ENCODE assay signal across 8 mouse cellular contexts in genomic region chr4:98395346-98395689, GRCm38 (mm10). TPM values are rescaled to one million over a fixed set of nuclear protein-coding genes. Genes with fewer than 3 reads are reported as not detected.
DNase-seq lines count a peak whose midpoint lies in the region; ATAC-seq and TF ChIP-seq lines count a peak whose summit lies in the region.

No protein-coding gene starts in this region.

- no peaks in the 10 kb centered on the region for H3K27me3 ChIP-seq in limb, embryonic 14.5 days (ENCODE audit: control insufficient read depth, insufficient read depth, low read length)
- H3K27me3 ChIP-seq in stomach, postnatal 0 days (ENCODE audit: control insufficient read depth, insufficient read depth, low read length): no peaks in the 10 kb centered on the region

- peaks cover 3% of the 10 kb centered on the region; the same call in 1 of the 2 replicates for H3K4me1 ChIP-seq in limb, embryonic 14.5 days (ENCODE audit: control insufficient read depth, insufficient read depth, low read length)
- no peaks in the 10 kb centered on the region for H3K4me1 ChIP-seq in stomach, postnatal 0 days (replicated peaks; ENCODE audit: control insufficient read depth, insufficient read depth)

- peak; percentile 49 for DNase-seq in embryo, embryonic 10 days (ENCODE audit: low spot score)
- DNase-seq in embryo, embryonic 9.5 days (ENCODE audit: extremely low spot score): no peak
- peak; percentile 48 for DNase-seq in retina, embryonic 14.5 days (ENCODE audit: low spot score)
- no peak for DNase-seq in retina, postnatal 1 day
- peak; percentile 35 for DNase-seq in limb, embryonic 14.5 days (ENCODE audit: low spot score)
- no peak for DNase-seq in stomach, postnatal 0 days (ENCODE audit: low spot score)
- DNase-seq in testis, postnatal 10 days (ENCODE audit: low spot score): no peak
- DNase-seq in adrenal gland, adult 18-20 months (ENCODE audit: low spot score in 2 of 2): no peak

- ATAC-seq in limb, embryonic 14.5 days (ENCODE audit: low FRiP score, low read depth): peak; percentile 22; the same call in 1 of the 2 replicates
- ATAC-seq in stomach, postnatal 0 days (ENCODE audit: low FRiP score, low TSS enrichment): no peak

- TF ChIP-seq EP300 in stomach, postnatal 0 days (optimal IDR thresholded peaks at IDR 0.05): no peak

- no peak for TF ChIP-seq CTCF in stomach, postnatal 0 days (IDR thresholded peaks at IDR 0.05; ENCODE audit: low read depth)

- peak overlapping the region; percentile 96 for H3K27ac ChIP-seq in limb, embryonic 14.5 days (replicated peaks; ENCODE audit: low read depth, low read length)
- H3K27ac ChIP-seq in stomach, postnatal 0 days (replicated peaks): peak overlapping the region; percentile 96

- H3K9me3 ChIP-seq in limb, embryonic 14.5 days (ENCODE audit: control insufficient read depth, low read length): no peaks in the 10 kb centered on the region
- H3K9me3 ChIP-seq in stomach, postnatal 0 days (ENCODE audit: control insufficient read depth, low read length): no peaks in the 10 kb centered on the region

- no peaks in the 10 kb centered on the region for H3K36me3 ChIP-seq in limb, embryonic 14.5 days (ENCODE audit: control insufficient read depth, insufficient read depth, low read length)
- no peaks in the 10 kb centered on the region for H3K36me3 ChIP-seq in stomach, postnatal 0 days (ENCODE audit: control insufficient read depth, insufficient read depth, low read length)

- peak overlapping the region; percentile 99 for H3K9ac ChIP-seq in limb, embryonic 14.5 days (ENCODE audit: low read depth, low read length, severe bottlenecking)
- peak overlapping the region; percentile 99 for H3K9ac ChIP-seq in stomach, postnatal 0 days (ENCODE audit: low read length)

- 4% methylated on average over 7 of the region's 7 CpGs for WGBS in limb, embryonic 14.5 days
- 3% methylated on average over 7 of the region's 7 CpGs for WGBS in stomach, postnatal 0 days

- H3K4me2 ChIP-seq in limb, embryonic 14.5 days (replicated peaks; ENCODE audit: low read depth, low read length, severe bottlenecking): peak overlapping the region; percentile 86
- H3K4me2 ChIP-seq in stomach, postnatal 0 days (replicated peaks; ENCODE audit: low read depth): peak overlapping the region; percentile 93

- H3K4me3 ChIP-seq in limb, embryonic 14.5 days (replicated peaks; ENCODE audit: low read length): peak overlapping the region; percentile 88
- peak overlapping the region; percentile 90 for H3K4me3 ChIP-seq in stomach, postnatal 0 days (ENCODE audit: low read depth, low read length)

- no peak for TF ChIP-seq POLR2A in limb, embryonic 14.5 days (IDR thresholded peaks at IDR 0.05; ENCODE audit: borderline replicate concordance, extremely low read depth, insufficient read depth, insufficient read length)

RNA-seq across cellular contexts. Expression of gene Patj, which starts 0.3 kb away (rescaled TPM):
- polyA plus RNA-seq in limb, embryonic 14.5 days (2012; rRNA removed): 11.8 and 11.9 TPM in 2 replicates
- polyA plus RNA-seq in limb, embryonic 14.5 days (2014; fragmentation: Nextera tagmentation; extraction: Ambion mirVana): 15.2 and 16.7 TPM in 2 replicates
- 6.2 and 8.0 TPM in 2 replicates for polyA plus RNA-seq in stomach, postnatal 0 days (2015; fragmentation: Nextera tagmentation; extraction: Ambion mirVana)
- total RNA-seq in adrenal gland, adult 18-20 months (2021): 1 to 10 TPM; 3.0 to 6.1 TPM

RNA-seq across cellular contexts. Expression of gene Tm2d1, which starts 12.2 kb away (rescaled TPM):
- 42.8 and 48.7 TPM in 2 replicates for polyA plus RNA-seq in limb, embryonic 14.5 days (2012; rRNA removed)
- polyA plus RNA-seq in limb, embryonic 14.5 days (2014; fragmentation: Nextera tagmentation; extraction: Ambion mirVana): 87.2 and 88.6 TPM in 2 replicates
- polyA plus RNA-seq in stomach, postnatal 0 days (2015; fragmentation: Nextera tagmentation; extraction: Ambion mirVana): 100 and 103 TPM in 2 replicates
- 10 to 100 TPM; 35.9 to 40.5 TPM for total RNA-seq in adrenal gland, adult 18-20 months (2021)

Comparison
In these comparisons a context has a peak if more than half of its experiments do, and no peak if none do; other contexts are left out.
1. DNase-seq: peak in embryo, embryonic 10 days (single experiment), retina, embryonic 14.5 days (single experiment) and limb, embryonic 14.5 days (single experiment); none in embryo, embryonic 9.5 days (single experiment), retina, postnatal 1 day (single experiment), stomach, postnatal 0 days (single experiment), testis, postnatal 10 days (single experiment) and adrenal gland, adult 18-20 months (0 of 2).